Mouse (Mus musculus): Measurements from ENCODE around the gene Bad. TPM values are rescaled to one million over a fixed set of nuclear protein-coding genes. Genes with fewer than 3 reads are reported as not detected.
"Not testable (repeated sequence)": the region's sequence is repeated elsewhere in the genome, so short reads cannot be mapped to it uniquely, and the experiment has no call there.

Gene Bad
- polyA plus RNA-seq, 1 experiment from 2014 or later = 86.6 TPM

GRCm38 (mm10) chr19:6981465-6981864 is 39.8 kb downstream of the Bad start:
- H3K9ac ChIP-seq (replicated peaks; ENCODE audit: low read length) = 0 out of 2 replicates have a peak overlapping the region, but pooled peaks have one; percentile 13
- H3K4me2 ChIP-seq (replicated peaks; ENCODE audit: low read depth, low read length) = peak overlapping the region; percentile 84; the same call in 1 of the 2 replicates
- peak overlapping the region; percentile 72 for H3K4me3 ChIP-seq (ENCODE audit: low read length)
- 97% methylated on average over 4 of the region's 4 CpGs for WGBS
- H3K36me3 ChIP-seq (ENCODE audit: insufficient read depth, low read length) = peaks cover 34% of the 10 kb centered on the region
- H3K27me3 ChIP-seq (ENCODE audit: insufficient read depth, low read length) = no peaks in the 10 kb centered on the region
- no peak for ATAC-seq (ENCODE audit: low FRiP score, low TSS enrichment)
- H3K27ac ChIP-seq (ENCODE audit: low read length) = peak overlapping the region; percentile 95; the same call in 1 of the 2 replicates
- peaks cover 43% of the 10 kb centered on the region for H3K4me1 ChIP-seq (ENCODE audit: insufficient read depth, low read length)
- no peaks in the 10 kb centered on the region for H3K9me3 ChIP-seq (ENCODE audit: low read length)

GRCm38 (mm10) chr19:6983621-6984020 is 42.0 kb downstream of the Bad start:
- Histone ChIP-seq H3K9me3 (ENCODE audit: low read length) (no peaks in the 10 kb centered on the region), H3K4me3 (ENCODE audit: low read length) (no peak overlapping the region), H3K36me3 (ENCODE audit: insufficient read depth, low read length) (peaks cover 22% of the 10 kb centered on the region), H3K27me3 (ENCODE audit: insufficient read depth, low read length) (no peaks in the 10 kb centered on the region), H3K4me1 (ENCODE audit: insufficient read depth, low read length) (peaks cover 35% of the 10 kb centered on the region), H3K4me2 (replicated peaks; ENCODE audit: low read depth, low read length) (no peak overlapping the region), H3K27ac (ENCODE audit: low read length) (no peak overlapping the region), H3K9ac (replicated peaks; ENCODE audit: low read length) (no peak overlapping the region)
- WGBS = 90% methylated on average over 5 of the region's 5 CpGs
- ATAC-seq (ENCODE audit: low FRiP score, low TSS enrichment) = no peak

GRCm38 (mm10) chr19:6985300-6985699 is 43.6 kb downstream of the Bad start:
- Histone ChIP-seq H3K9me3 (ENCODE audit: low read length) (no peaks in the 10 kb centered on the region), H3K27ac (ENCODE audit: low read length) (no peak overlapping the region), H3K36me3 (ENCODE audit: insufficient read depth, low read length) (peaks cover 26% of the 10 kb centered on the region), H3K4me3 (ENCODE audit: low read length) (no peak overlapping the region), H3K27me3 (ENCODE audit: insufficient read depth, low read length) (no peaks in the 10 kb centered on the region), H3K4me1 (ENCODE audit: insufficient read depth, low read length) (peaks cover 29% of the 10 kb centered on the region), H3K4me2 (replicated peaks; ENCODE audit: low read depth, low read length) (no peak overlapping the region), H3K9ac (replicated peaks; ENCODE audit: low read length) (no peak overlapping the region)
- ATAC-seq (ENCODE audit: low FRiP score, low TSS enrichment) = no peak
- 83% methylated on average over 19 of the region's 19 CpGs for WGBS

GRCm38 (mm10) chr19:6985951-6986708 is 44.5 kb downstream of the Bad start:
- 84% methylated on average over 10 of the region's 10 CpGs for WGBS
- ATAC-seq (ENCODE audit: low FRiP score, low TSS enrichment) = no peak

GRCm38 (mm10) chr19:6987061-6987903 is 45.6 kb downstream of the Bad start, which contains the start of gene Vegfb:
Gene Vegfb, minus strand, starts transcription at chr19:6987651.
- peak; percentile 44 for ATAC-seq (ENCODE audit: low FRiP score, low TSS enrichment)
- peak within 1 kb of the TSS; percentile 81 for H3K4me3 ChIP-seq (ENCODE audit: low read length)
- H3K27ac ChIP-seq (ENCODE audit: low read length) = peak within 1 kb of the TSS; percentile 79
- no peaks in the 10 kb centered on the region for H3K9me3 ChIP-seq (ENCODE audit: low read length)
- WGBS = under 1% methylated on average over 60 of the region's 85 CpGs
- no peaks in the 10 kb centered on the region for H3K27me3 ChIP-seq (ENCODE audit: insufficient read depth, low read length)
- peaks cover 27% of the 10 kb centered on the region for H3K4me1 ChIP-seq (ENCODE audit: insufficient read depth, low read length)
- peak within 1 kb of the TSS; percentile 93 for H3K9ac ChIP-seq (replicated peaks; ENCODE audit: low read length)
- H3K36me3 ChIP-seq (ENCODE audit: insufficient read depth, low read length) = peaks cover 22% of the 10 kb centered on the region
- H3K4me2 ChIP-seq (replicated peaks; ENCODE audit: low read depth, low read length) = peak within 1 kb of the TSS; percentile 77

More at GRCm38 (mm10) chr19:6985951-6986708, 44.5 kb downstream of the Bad start:
- H3K27ac ChIP-seq (ENCODE audit: low read length) = no peak overlapping the region
- H3K36me3 ChIP-seq (ENCODE audit: insufficient read depth, low read length) = peaks cover 26% of the 10 kb centered on the region
- H3K9ac ChIP-seq (replicated peaks; ENCODE audit: low read length) = peak overlapping the region; percentile 93
- no peaks in the 10 kb centered on the region for H3K9me3 ChIP-seq (ENCODE audit: low read length)
- peaks cover 25% of the 10 kb centered on the region for H3K4me1 ChIP-seq (ENCODE audit: insufficient read depth, low read length)
- H3K27me3 ChIP-seq (ENCODE audit: insufficient read depth, low read length) = no peaks in the 10 kb centered on the region
- H3K4me2 ChIP-seq (replicated peaks; ENCODE audit: low read depth, low read length) = peak overlapping the region; percentile 77
- peak overlapping the region; percentile 81 for H3K4me3 ChIP-seq (ENCODE audit: low read length)

GRCm38 (mm10) chr19:6987904-6988285 is 46.2 kb downstream of the Bad start:
- peaks cover 28% of the 10 kb centered on the region for H3K4me1 ChIP-seq (ENCODE audit: insufficient read depth, low read length)
- H3K4me3 ChIP-seq (ENCODE audit: low read length) = peak overlapping the region; percentile 81
- H3K27me3 ChIP-seq (ENCODE audit: insufficient read depth, low read length) = no peaks in the 10 kb centered on the region
- no peaks in the 10 kb centered on the region for H3K9me3 ChIP-seq (ENCODE audit: low read length)
- peaks cover 18% of the 10 kb centered on the region for H3K36me3 ChIP-seq (ENCODE audit: insufficient read depth, low read length)
- ATAC-seq (ENCODE audit: low FRiP score, low TSS enrichment) = no peak
- WGBS = 4% methylated on average over 8 of the region's 8 CpGs
- peak overlapping the region; percentile 93 for H3K9ac ChIP-seq (replicated peaks; ENCODE audit: low read length)
- H3K4me2 ChIP-seq (replicated peaks; ENCODE audit: low read depth, low read length) = peak overlapping the region; percentile 77
- H3K27ac ChIP-seq (ENCODE audit: low read length) = peak overlapping the region; percentile 79

GRCm38 (mm10) chr19:6989251-6989650 is 47.6 kb downstream of the Bad start:
- 90% methylated on average over 8 of the region's 8 CpGs for WGBS
- peaks cover 35% of the 10 kb centered on the region for H3K4me1 ChIP-seq (ENCODE audit: insufficient read depth, low read length)
- no peaks in the 10 kb centered on the region for H3K27me3 ChIP-seq (ENCODE audit: insufficient read depth, low read length)
- H3K9me3 ChIP-seq (ENCODE audit: low read length) = no peaks in the 10 kb centered on the region
- peaks cover 14% of the 10 kb centered on the region for H3K36me3 ChIP-seq (ENCODE audit: insufficient read depth, low read length)
- H3K9ac ChIP-seq (replicated peaks; ENCODE audit: low read length) = no peak overlapping the region
- no peak overlapping the region for H3K27ac ChIP-seq (ENCODE audit: low read length)
- ATAC-seq (ENCODE audit: low FRiP score, low TSS enrichment) = no peak
- H3K4me3 ChIP-seq (ENCODE audit: low read length) = no peak overlapping the region
- no peak overlapping the region for H3K4me2 ChIP-seq (replicated peaks; ENCODE audit: low read depth, low read length)

- H3K27ac ChIP-seq (ENCODE audit: low read length) = no peak overlapping the region
- H3K36me3 ChIP-seq (ENCODE audit: insufficient read depth, low read length) = peaks cover 3% of the 10 kb centered on the region; the same call in 1 of the 2 replicates
- 90% methylated on average over 6 of the region's 6 CpGs for WGBS
- H3K4me3 ChIP-seq (ENCODE audit: low read length) = no peak overlapping the region
- no peaks in the 10 kb centered on the region for H3K9me3 ChIP-seq (ENCODE audit: low read length)
- no peak overlapping the region for H3K4me2 ChIP-seq (replicated peaks; ENCODE audit: low read depth, low read length)
- H3K27me3 ChIP-seq (ENCODE audit: insufficient read depth, low read length) = no peaks in the 10 kb centered on the region
- no peak for ATAC-seq (ENCODE audit: low FRiP score, low TSS enrichment)
- H3K9ac ChIP-seq (replicated peaks; ENCODE audit: low read length) = no peak overlapping the region
- H3K4me1 ChIP-seq (ENCODE audit: insufficient read depth, low read length) = peaks cover 47% of the 10 kb centered on the region
Measured at GRCm38 (mm10) chr19:6990712-6991111, 49.1 kb downstream of the Bad start.

- H3K36me3 ChIP-seq (ENCODE audit: insufficient read depth, low read length); H3K27me3 ChIP-seq (ENCODE audit: insufficient read depth, low read length); H3K4me3 ChIP-seq (ENCODE audit: low read length); H3K9me3 ChIP-seq (ENCODE audit: low read length); H3K27ac ChIP-seq (ENCODE audit: low read length); ATAC-seq (ENCODE audit: low FRiP score, low TSS enrichment); H3K4me2 ChIP-seq (replicated peaks; ENCODE audit: low read depth, low read length); H3K9ac ChIP-seq (replicated peaks; ENCODE audit: low read length): not testable (repeated sequence)
- WGBS = 87% methylated on average over 6 of the region's 6 CpGs
- peaks cover 43% of the 10 kb centered on the region for H3K4me1 ChIP-seq (ENCODE audit: insufficient read depth, low read length)
Measured at GRCm38 (mm10) chr19:6991166-6991565, 49.5 kb downstream of the Bad start.

Measured in kidney, embryonic 16.5 days (tissue).